Comparison of ENCODE assay signal across 9 mouse cellular contexts in genomic region chr7:80377471-80377870, GRCm38 (mm10). TPM values are rescaled to one million over a fixed set of nuclear protein-coding genes. Genes with fewer than 3 reads are reported as not detected.
DNase-seq lines count a peak whose midpoint lies in the region; ATAC-seq lines count a peak whose summit lies in the region.
"Had no signal": no experiment of that assay in that cellular context is flagged by ENCODE, and none has a peak within 500 bp of the region (broad histone marks: within the 10 kb centered on the region; RNA-seq: fewer than 3 reads in every experiment).

No protein-coding gene starts in this region.

- no peaks in the 10 kb centered on the region for H3K4me1 ChIP-seq in hindbrain, embryonic 11.5 days (replicated peaks; ENCODE audit: control insufficient read depth, insufficient read depth, low read length)
- H3K4me1 ChIP-seq in hindbrain, embryonic 12.5 days, result peaks cover 4% of the 10 kb centered on the region; the same call in 1 of the 2 replicates
- H3K4me1 ChIP-seq: embryonic facial prominence, embryonic 13.5 days had no signal

- H3K27ac ChIP-seq in hindbrain, embryonic 11.5 days (ENCODE audit: low read depth, low read length), result no peak overlapping the region
- H3K27ac ChIP-seq in hindbrain, embryonic 12.5 days, result no peak overlapping the region
- H3K27ac ChIP-seq: embryonic facial prominence, embryonic 13.5 days had no signal

- H3K9me3 ChIP-seq in hindbrain, embryonic 11.5 days (ENCODE audit: control insufficient read depth, low read length), result no peaks in the 10 kb centered on the region
- H3K9me3 ChIP-seq in hindbrain, embryonic 12.5 days (replicated peaks), result no peaks in the 10 kb centered on the region
- H3K9me3 ChIP-seq: embryonic facial prominence, embryonic 13.5 days had no signal

- H3K4me2 ChIP-seq in hindbrain, embryonic 11.5 days (replicated peaks; ENCODE audit: low read depth, low read length), result no peak overlapping the region
- no peak overlapping the region for H3K4me2 ChIP-seq in hindbrain, embryonic 12.5 days (replicated peaks)
- H3K4me2 ChIP-seq: embryonic facial prominence, embryonic 13.5 days had no signal

- no peaks in the 10 kb centered on the region for H3K27me3 ChIP-seq in hindbrain, embryonic 11.5 days (ENCODE audit: control insufficient read depth, insufficient read depth, low read length)
- H3K27me3 ChIP-seq in hindbrain, embryonic 12.5 days, result peaks cover 10% of the 10 kb centered on the region
- H3K27me3 ChIP-seq: embryonic facial prominence, embryonic 13.5 days had no signal

- WGBS in hindbrain, embryonic 11.5 days, result 33% methylated on average over 6 of the region's 6 CpGs
- WGBS in hindbrain, embryonic 12.5 days, result 38% methylated on average over 6 of the region's 6 CpGs

- H3K9ac ChIP-seq in hindbrain, embryonic 11.5 days (ENCODE audit: low read depth, low read length), result no peak overlapping the region
- H3K9ac ChIP-seq in hindbrain, embryonic 12.5 days, result no peak overlapping the region
- H3K9ac ChIP-seq: embryonic facial prominence, embryonic 13.5 days had no signal

- DNase-seq in hindbrain, embryonic 11.5 days (ENCODE audit: low spot score), result peak; percentile 82
- peak; percentile 84 to 86 for DNase-seq in B cell, adult 2 months
- peak; percentile 70 for DNase-seq in MN1 (ENCODE audit: low spot score)
- DNase-seq in cerebellum, adult 9-11 months, result peak; percentile 80
- peak; percentile 60 to 87 for DNase-seq in kidney, adult 8-10 months
- peak; percentile 71 for DNase-seq in thymus, postnatal 14 days

- no peak overlapping the region for H3K4me3 ChIP-seq in hindbrain, embryonic 11.5 days (ENCODE audit: low read depth, low read length)
- no peak overlapping the region for H3K4me3 ChIP-seq in hindbrain, embryonic 12.5 days
- H3K4me3 ChIP-seq: embryonic facial prominence, embryonic 13.5 days had no signal

- no peak for ATAC-seq in hindbrain, embryonic 11.5 days (ENCODE audit: low FRiP score)
- ATAC-seq in hindbrain, embryonic 12.5 days (ENCODE audit: low FRiP score), result no peak
- peak; percentile 45 for ATAC-seq in megakaryocyte progenitor cell, adult 5-6 weeks (replicated peaks; ENCODE audit: poor library complexity)

- H3K36me3 ChIP-seq in hindbrain, embryonic 11.5 days (ENCODE audit: control insufficient read depth, insufficient read depth, low read length), result no peaks in the 10 kb centered on the region
- H3K36me3 ChIP-seq in hindbrain, embryonic 12.5 days, result 0 out of 2 replicates have a peak, but pooled peaks cover 7% of the 10 kb centered on the region

RNA-seq across cellular contexts. Expression of gene Man2a2, which starts 6.3 kb away (rescaled TPM):
- 7.7 and 9.8 TPM in 2 replicates for polyA plus RNA-seq in hindbrain, embryonic 11.5 days (2014; fragmentation: Nextera tagmentation; extraction: Ambion mirVana)
- polyA plus RNA-seq in hindbrain, embryonic 12.5 days (2016; fragmentation: Nextera tagmentation; extraction: Ambion mirVana), result 27.2 and 30.9 TPM in 2 replicates
- 31.2 and 32.6 TPM in 2 replicates for total RNA-seq in megakaryocyte progenitor cell, adult 5-6 weeks (2015)
- 37.9 and 44.0 TPM in 2 replicates for total RNA-seq in megakaryocyte progenitor cell, adult 5-6 weeks (2017)

RNA-seq across cellular contexts. Expression of gene Fes, which starts 10.3 kb away (rescaled TPM):
- 5.8 and 9.5 TPM in 2 replicates for polyA plus RNA-seq in hindbrain, embryonic 11.5 days (2014; fragmentation: Nextera tagmentation; extraction: Ambion mirVana)
- polyA plus RNA-seq in hindbrain, embryonic 12.5 days (2016; fragmentation: Nextera tagmentation; extraction: Ambion mirVana), result 10.2 and 11.8 TPM in 2 replicates
- 117 and 126 TPM in 2 replicates for total RNA-seq in megakaryocyte progenitor cell, adult 5-6 weeks (2015)
- total RNA-seq in megakaryocyte progenitor cell, adult 5-6 weeks (2017), result 97.6 and 158 TPM in 2 replicates

RNA-seq across cellular contexts. Expression of gene Furin, which starts 27.8 kb away (rescaled TPM):
- 3.4 and 4.1 TPM in 2 replicates for polyA plus RNA-seq in hindbrain, embryonic 11.5 days (2014; fragmentation: Nextera tagmentation; extraction: Ambion mirVana)
- polyA plus RNA-seq in hindbrain, embryonic 12.5 days (2016; fragmentation: Nextera tagmentation; extraction: Ambion mirVana), result 6.1 and 6.9 TPM in 2 replicates
- total RNA-seq in megakaryocyte progenitor cell, adult 5-6 weeks (2015), result 13.8 and 15.6 TPM in 2 replicates
- total RNA-seq in megakaryocyte progenitor cell, adult 5-6 weeks (2017), result 7.2 and 10.2 TPM in 2 replicates

RNA-seq across cellular contexts. Expression of gene Hddc3, which starts 34.6 kb away (rescaled TPM):
- polyA plus RNA-seq in hindbrain, embryonic 11.5 days (2014; fragmentation: Nextera tagmentation; extraction: Ambion mirVana), result 18.4 and 25.3 TPM in 2 replicates
- polyA plus RNA-seq in hindbrain, embryonic 12.5 days (2016; fragmentation: Nextera tagmentation; extraction: Ambion mirVana), result 20.2 and 22.0 TPM in 2 replicates
- total RNA-seq in megakaryocyte progenitor cell, adult 5-6 weeks (2015), result 15.1 and 20.4 TPM in 2 replicates
- total RNA-seq in megakaryocyte progenitor cell, adult 5-6 weeks (2017), result 9.1 and 24.0 TPM in 2 replicates

RNA-seq across cellular contexts. Expression of gene Unc45a, which starts 36.7 kb away (rescaled TPM):
- 23.4 and 30.4 TPM in 2 replicates for polyA plus RNA-seq in hindbrain, embryonic 11.5 days (2014; fragmentation: Nextera tagmentation; extraction: Ambion mirVana)
- 56.2 and 60.6 TPM in 2 replicates for polyA plus RNA-seq in hindbrain, embryonic 12.5 days (2016; fragmentation: Nextera tagmentation; extraction: Ambion mirVana)
- 5.4 TPM in 2 replicates for total RNA-seq in megakaryocyte progenitor cell, adult 5-6 weeks (2015)
- total RNA-seq in megakaryocyte progenitor cell, adult 5-6 weeks (2017), result 15.6 and 16.6 TPM in 2 replicates
